Mouse (Mus musculus) ES-Bruce4 (cell line): ENCODE measurements around the gene Thsd1. TPM values are rescaled to one million over a fixed set of nuclear protein-coding genes. Genes with fewer than 3 reads are reported as not detected.

Source experiments
- H3K27ac ChIP-seq: 2 replicates; pipeline ENCODE4 v1.5.1; 2012; ENCODE audit warnings: low read length, inconsistent platforms; ENCODE audit not compliant: insufficient read depth
- H3K27me3 ChIP-seq: 2 replicates; pipeline ENCODE4 v1.6.1; 2012; ENCODE audit warnings: mild to moderate bottlenecking, low read length, inconsistent platforms; ENCODE audit not compliant: control insufficient read depth, poor library complexity, insufficient read depth, severe bottlenecking
- H3K36me3 ChIP-seq: 2 replicates; pipeline ENCODE4 v1.6.1; 2012; ENCODE audit warnings: inconsistent platforms, mild to moderate bottlenecking, low read length, moderate library complexity; ENCODE audit not compliant: control insufficient read depth, poor library complexity, insufficient read depth, severe bottlenecking
- H3K4me1 ChIP-seq: one replicate; pipeline ENCODE4 v1.8.1; 2011; ENCODE audit warnings: low read length; ENCODE audit not compliant: control insufficient read depth, insufficient read depth
- H3K4me3 ChIP-seq: 2 replicates; pipeline ENCODE4 v1.5.1; 2011; ENCODE audit warnings: low read depth, mild to moderate bottlenecking, low read length
- H3K9ac ChIP-seq: 2 replicates; pipeline ENCODE4 v1.6.1; 2012; ENCODE audit warnings: low read depth, mild to moderate bottlenecking, inconsistent platforms; ENCODE audit not compliant: poor library complexity, severe bottlenecking
- H3K9me3 ChIP-seq: replicated peaks from 2 replicates; pipeline ENCODE4 v1.6.1; 2012; ENCODE audit warnings: mild to moderate bottlenecking, low read length, inconsistent platforms; ENCODE audit not compliant: control insufficient read depth, poor library complexity, insufficient read depth, severe bottlenecking
- CTCF ChIP-seq: IDR thresholded peaks from one replicate; pipeline ENCODE4 v1.8.1; 2011; ENCODE audit warnings: low read depth, low read length
- EP300 ChIP-seq: IDR thresholded peaks from 2 replicates; pipeline ENCODE4 v1.6.1; 2011; ENCODE audit warnings: low read depth, low read length; ENCODE audit not compliant: insufficient read depth
- POLR2A ChIP-seq: IDR thresholded peaks from one replicate; pipeline ENCODE4 v1.8.1; 2011; ENCODE audit warnings: low read length; ENCODE audit not compliant: insufficient read depth
- polyA plus RNA-seq: library from polyadenylated mRNA; stranded (reverse); fragments of >200 nt; gene quantifications from 2 replicates; pipeline ENCODE4 v1.2.4, GENCODE M21; 2011; ENCODE audit warnings: low read depth; ENCODE audit not compliant: missing spikeins, insufficient read depth, insufficient read length

The Thsd1 gene
- polyA plus RNA-seq, 1 experiment: 0.63 TPM

GRCm38 (mm10) chr8:22306999-22307398 is 79.9 kb downstream of the Thsd1 start:
- Histone ChIP-seq H3K9ac (no peak overlapping the region), H3K36me3 (no peaks in the 10 kb centered on the region), H3K4me1 (no peaks in the 10 kb centered on the region), H3K9me3 (no peaks in the 10 kb centered on the region), H3K4me3 (no peak overlapping the region), H3K27ac (no peak overlapping the region), H3K27me3 (no peaks in the 10 kb centered on the region)
- no peak for TF ChIP-seq CTCF
- TF ChIP-seq POLR2A: no peak
- TF ChIP-seq EP300: no peak

Other genes starting within 250 kb of the Thsd1 start
- 2.1 and 2.5 TPM in 2 replicates for gene Atp7b, start 167.0 kb upstream of the Thsd1 start, polyA plus RNA-seq
- gene Alg11, start 166.6 kb upstream of the Thsd1 start, polyA plus RNA-seq: 24.2 and 28.5 TPM in 2 replicates
- gene Nek5, start 102.3 kb upstream of the Thsd1 start, polyA plus RNA-seq: 0.66 and 0.79 TPM in 2 replicates
- gene Nek3, start 60.9 kb upstream of the Thsd1 start, polyA plus RNA-seq: 8.4 and 11.2 TPM in 2 replicates
- gene Ckap2, start 41.5 kb upstream of the Thsd1 start, polyA plus RNA-seq: 157 and 168 TPM in 2 replicates
- 52.4 and 55.7 TPM in 2 replicates for gene Vps36, start 34.5 kb upstream of the Thsd1 start, polyA plus RNA-seq
- not detected in 2 replicates for gene Tpte, start 56.1 kb downstream of the Thsd1 start, polyA plus RNA-seq
- 18.5 and 21.6 TPM in 2 replicates for gene Slc25a15, start 171.3 kb downstream of the Thsd1 start, polyA plus RNA-seq
- gene Mrps31, start 184.0 kb downstream of the Thsd1 start, polyA plus RNA-seq: 46.3 and 48.9 TPM in 2 replicates